Mouse (Mus musculus) bone marrow, adult 2 months (tissue): Measurements from ENCODE around the gene Tbxas1. TPM values are rescaled to one million over a fixed set of nuclear protein-coding genes. Genes with fewer than 3 reads are reported as not detected.

Experiments used
- H3K27ac ChIP-seq: fragments of 200-500 bp; 2 replicates; pipeline ENCODE4 v1.5.1; 2012; ENCODE audit warnings: low read depth, mild to moderate bottlenecking, control low read depth, inconsistent platforms, low read length; ENCODE audit not compliant: control insufficient read depth, poor library complexity, insufficient read depth
- H3K4me1 ChIP-seq: fragments of 200-500 bp; 2 replicates; pipeline ENCODE4 v1.6.1; 2011; ENCODE audit warnings: low read length; ENCODE audit not compliant: control insufficient read depth, insufficient read depth
- H3K4me3 ChIP-seq: fragments of 200-500 bp; replicated peaks from 2 replicates; pipeline ENCODE3; 2011; ENCODE audit warnings: mild to moderate bottlenecking, low read depth, low read length, control low read depth; ENCODE audit not compliant: control insufficient read depth
- CTCF ChIP-seq: fragments of 200-500 bp; IDR thresholded peaks from 2 replicates; pipeline ENCODE4 v1.5.1; 2011; ENCODE audit warnings: low read length, control low read depth; ENCODE audit not compliant: control insufficient read depth, insufficient read depth
- POLR2A ChIP-seq: fragments of 200-500 bp; IDR thresholded peaks from 2 replicates; pipeline ENCODE4 v1.6.1; 2011; ENCODE audit warnings: low read depth, mild to moderate bottlenecking, control low read depth, low read length, borderline replicate concordance; ENCODE audit not compliant: control insufficient read depth
- WGBS: fragments of 180-500 bp; shearing (Covaris S2); methylation state at CpG from one replicate; pipeline ENCODE4 v1.1.7; 2018; 5-methylcytosine and 5-hydroxymethylcytosine counted together
- polyA plus RNA-seq: library from polyadenylated mRNA; stranded (reverse); fragments of >200 nt; gene quantifications from 2 replicates; pipeline ENCODE4 v1.2.4, GENCODE M21; 2011; ENCODE audit warnings: low replicate concordance; ENCODE audit not compliant: missing spikeins, insufficient read depth, insufficient read length

Tbxas1 gene
- polyA plus RNA-seq, 1 experiment = 59.7 TPM

GRCm38 (mm10) chr6:38941016-38941415, 65.8 kb downstream of the Tbxas1 start:
- Histone ChIP-seq H3K4me3 (no peak overlapping the region), H3K4me1 (peaks cover 14% of the 10 kb centered on the region), H3K27ac (peak overlapping the region; percentile 7; the same call in 1 of the 2 replicates)
- TF ChIP-seq CTCF = no peak
- no peak for TF ChIP-seq POLR2A
- WGBS = 43% methylated on average over 1 of the region's 1 CpGs

GRCm38 (mm10) chr6:38942771-38943170, 67.6 kb downstream of the Tbxas1 start:
- TF ChIP-seq POLR2A = no peak
- no peak for TF ChIP-seq CTCF
- H3K27ac ChIP-seq = no peak overlapping the region
- no peak overlapping the region for H3K4me3 ChIP-seq
- H3K4me1 ChIP-seq = peaks cover 11% of the 10 kb centered on the region
- WGBS = 93% methylated on average over 3 of the region's 3 CpGs

GRCm38 (mm10) chr6:38944392-38944791, 69.2 kb downstream of the Tbxas1 start:
- peaks cover 11% of the 10 kb centered on the region for H3K4me1 ChIP-seq
- no peak overlapping the region for H3K4me3 ChIP-seq
- TF ChIP-seq POLR2A = no peak
- no peak for TF ChIP-seq CTCF
- 87% methylated on average over 8 of the region's 8 CpGs for WGBS
- no peak overlapping the region for H3K27ac ChIP-seq

- H3K27ac ChIP-seq = no peak overlapping the region
- H3K4me3 ChIP-seq = no peak overlapping the region
- TF ChIP-seq CTCF (no peak), POLR2A (no peak)
- 74% methylated on average over 7 of the region's 7 CpGs for WGBS
- H3K4me1 ChIP-seq = peaks cover 9% of the 10 kb centered on the region
Observed at GRCm38 (mm10) chr6:38944826-38945225, 69.6 kb downstream of the Tbxas1 start.

- no peak overlapping the region for H3K4me3 ChIP-seq
- H3K4me1 ChIP-seq = peaks cover 9% of the 10 kb centered on the region
- H3K27ac ChIP-seq = no peak overlapping the region
- TF ChIP-seq CTCF (no peak), POLR2A (no peak)
- WGBS = 75% methylated on average over 3 of the region's 3 CpGs
Observed at GRCm38 (mm10) chr6:38945681-38946080, 70.5 kb downstream of the Tbxas1 start.

GRCm38 (mm10) chr6:38947282-38947681, 72.1 kb downstream of the Tbxas1 start:
- Histone ChIP-seq H3K4me3 (no peak overlapping the region), H3K4me1 (peaks cover 8% of the 10 kb centered on the region), H3K27ac (no peak overlapping the region)
- 87% methylated on average over 4 of the region's 4 CpGs for WGBS
- TF ChIP-seq POLR2A (no peak), CTCF (no peak)

- WGBS = 11% methylated on average over 5 of the region's 5 CpGs
- peaks cover 8% of the 10 kb centered on the region for H3K4me1 ChIP-seq
- peak overlapping the region; percentile 24; the same call in 1 of the 2 replicates for H3K27ac ChIP-seq
- TF ChIP-seq CTCF = no peak
- no peak overlapping the region for H3K4me3 ChIP-seq
Observed at GRCm38 (mm10) chr6:38949683-38950161, 74.5 kb downstream of the Tbxas1 start.

GRCm38 (mm10) chr6:38950341-38950740, 75.1 kb downstream of the Tbxas1 start:
- H3K27ac ChIP-seq = no peak overlapping the region
- peaks cover 8% of the 10 kb centered on the region for H3K4me1 ChIP-seq
- TF ChIP-seq POLR2A (no peak), CTCF (no peak)
- H3K4me3 ChIP-seq = no peak overlapping the region
- 7% methylated on average over 4 of the region's 4 CpGs for WGBS

GRCm38 (mm10) chr6:38950838-38951237, 75.6 kb downstream of the Tbxas1 start:
- Histone ChIP-seq H3K4me3 (no peak overlapping the region), H3K27ac (no peak overlapping the region), H3K4me1 (peaks cover 8% of the 10 kb centered on the region)
- TF ChIP-seq POLR2A (no peak), CTCF (no peak)
- WGBS = 76% methylated on average over 3 of the region's 3 CpGs
